Mouse (Mus musculus): ENCODE data around the gene Card6.

The Card6 gene

GRCm38 (mm10) chr15:5097376-5097775 is 11.0 kb downstream of the Card6 start:
- in situ Hi-C loops (cut with MboI, MseI) = no loop called here

DNA sequence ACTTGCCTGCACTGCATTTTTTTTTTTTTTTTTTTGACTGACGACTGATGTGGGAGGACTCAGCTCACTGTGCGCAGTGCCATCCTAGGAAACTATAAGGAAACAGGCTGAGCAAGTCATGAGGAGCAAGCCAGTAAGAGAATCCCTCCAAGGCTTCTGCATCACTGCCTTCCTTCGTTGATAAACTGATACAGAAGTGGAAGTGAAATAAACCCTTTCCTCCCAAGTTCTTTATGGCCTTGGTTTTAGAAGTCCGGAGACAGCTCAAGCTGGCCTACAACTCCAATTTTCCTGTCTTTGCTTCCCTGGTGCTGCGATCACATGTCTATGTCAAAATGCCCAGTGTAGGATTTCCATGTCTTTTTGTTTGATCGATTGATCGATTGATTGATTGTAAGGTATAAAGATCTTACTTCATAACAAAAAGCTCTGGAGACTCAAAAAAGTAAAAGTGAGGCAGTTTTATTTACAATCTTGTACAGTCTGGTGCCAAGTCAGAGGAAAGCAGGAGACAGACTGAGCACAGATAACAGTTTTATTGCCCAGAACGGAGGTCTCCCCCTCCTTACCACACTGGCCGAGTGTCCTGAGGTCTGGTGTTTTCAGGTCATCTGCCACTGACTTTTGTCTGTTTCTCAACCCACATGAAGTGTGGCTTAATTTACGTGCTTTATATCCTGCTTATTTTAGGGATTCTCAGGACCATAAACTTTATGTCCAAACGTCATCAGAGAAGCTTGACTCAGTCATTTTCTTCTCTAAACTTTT is 12.6 kb downstream of the Card6 start:
- in situ Hi-C loops (cut with MboI, MseI) = no loop called here

- in situ Hi-C loops (cut with MboI, MseI) = no loop called here
These were observed 18.2 kb downstream of the Card6 start for GRCm38 (mm10) chr15:5090131-5090530.

GRCm38 (mm10) chr15:5088850-5089608 is 19.3 kb downstream of the Card6 start:
- in situ Hi-C loops (cut with MboI, MseI) = no loop called here

DNA sequence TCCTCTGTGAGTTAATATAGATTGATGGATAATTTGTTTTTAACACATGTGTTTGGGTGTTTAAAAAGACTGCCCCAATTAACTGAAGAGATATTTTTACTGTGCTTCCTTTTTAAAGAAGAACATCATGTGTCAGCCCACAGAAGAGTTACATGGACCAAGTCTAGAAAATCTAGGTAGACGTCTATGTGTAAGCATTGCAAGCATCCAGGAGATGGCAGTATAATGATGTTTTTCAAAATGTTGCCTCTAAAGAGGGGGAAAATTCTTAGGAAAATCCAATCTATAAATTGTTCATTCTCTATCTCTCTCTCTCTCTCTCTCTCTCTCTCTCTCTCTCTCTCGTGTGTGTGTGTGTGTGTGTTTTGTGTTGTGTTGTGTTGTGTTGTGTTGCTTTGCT is 22.2 kb downstream of the Card6 start:
- in situ Hi-C loops (cut with MboI, MseI) = no loop called here

DNA sequence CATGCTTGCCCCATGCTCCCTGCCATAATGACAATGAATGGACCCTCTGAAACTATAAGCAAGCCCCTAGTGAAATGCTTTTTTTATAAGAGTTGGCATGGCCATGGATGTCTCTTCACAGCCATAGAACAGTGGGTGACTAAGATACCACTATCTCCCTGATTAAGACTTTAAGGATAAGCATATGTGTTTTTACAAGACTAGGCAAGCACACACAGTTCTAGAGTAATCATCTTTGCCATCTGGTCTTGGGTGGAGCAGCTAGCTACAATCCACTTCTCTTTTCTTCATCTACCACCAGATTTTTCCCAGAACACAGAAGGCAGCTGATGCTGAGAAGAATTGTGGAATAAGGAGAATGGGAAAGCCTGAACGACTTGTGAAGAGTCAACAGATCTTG is 27.1 kb downstream of the Card6 start:
- in situ Hi-C loops (cut with MboI, MseI) = no loop called here

GRCm38 (mm10) chr15:5068801-5069518 is 39.4 kb downstream of the Card6 start:
- in situ Hi-C loops (cut with MboI, MseI) = no loop called here

GRCm38 (mm10) chr15:5063635-5064034 is 44.7 kb downstream of the Card6 start, which contains the start of gene C7:
TSS of gene C7 (minus strand) at chr15:5063740.
- in situ Hi-C loops (cut with MboI, MseI) = no loop called here
